Mouse (Mus musculus) lung, adult 2 months (tissue): Measurements from ENCODE around the gene Il17c.

Source experiments
- CTCF ChIP-seq: fragments of 200-500 bp; IDR thresholded peaks from 2 replicates; pipeline ENCODE4 v1.5.1; 2011; ENCODE audit warnings: mild to moderate bottlenecking, low read length, control low read depth; ENCODE audit not compliant: insufficient read depth
- POLR2A ChIP-seq: fragments of 200-500 bp; IDR thresholded peaks from 2 replicates; pipeline ENCODE4 v1.6.1; 2011; ENCODE audit warnings: low read depth, mild to moderate bottlenecking, control low read depth, low read length, borderline replicate concordance; ENCODE audit errors: extremely low read depth

DNA sequence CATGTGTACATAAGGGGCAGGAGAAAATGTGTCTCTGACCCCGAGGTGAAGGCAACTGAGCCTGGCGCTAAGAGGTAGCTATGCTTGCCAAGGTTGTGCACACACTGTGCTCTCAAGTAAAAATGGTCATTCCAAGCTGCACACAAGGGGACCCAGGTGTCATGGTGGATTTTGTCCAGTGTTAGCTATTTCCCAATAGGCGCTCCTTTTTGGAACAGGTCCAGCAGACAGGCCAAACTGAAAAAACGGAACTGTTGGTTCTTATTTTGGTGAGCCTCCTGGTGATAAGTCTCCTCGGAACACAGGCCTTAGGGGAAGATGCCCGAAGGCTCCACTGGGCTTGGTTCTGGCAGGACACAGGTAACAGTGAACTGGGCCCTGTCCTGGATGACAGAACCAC is 32.6 kb downstream of the Il17c start:
- TF ChIP-seq CTCF (no peak), POLR2A (no peak)
